ENCODE assay signal across 13 mouse cellular contexts in the genomic region with DNA sequence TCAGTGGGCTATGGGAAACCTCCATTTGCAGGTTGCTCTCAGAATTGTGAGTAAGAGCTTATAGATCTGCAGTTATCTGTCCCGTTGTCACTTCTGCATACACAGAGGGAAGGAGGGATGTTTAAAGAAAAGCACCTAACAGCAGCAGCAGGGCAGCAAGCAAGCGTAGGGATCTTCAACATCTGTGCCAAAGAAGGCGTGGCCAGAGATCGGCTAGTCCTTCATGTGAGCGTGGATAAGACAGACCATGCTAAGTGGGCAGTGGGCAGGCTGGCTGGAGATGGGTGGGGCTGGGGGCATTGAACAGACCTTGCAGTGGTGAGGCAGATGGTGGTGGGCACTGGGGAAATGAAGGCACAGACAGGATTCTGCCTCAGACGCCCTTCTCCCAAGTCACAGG.
"Had no signal": no experiment of that assay in that cellular context is flagged by ENCODE, and none has a peak within 500 bp of the region (broad histone marks: within the 10 kb centered on the region; RNA-seq: fewer than 3 reads in every experiment).

No protein-coding gene starts in this region.

- DNase-seq: gastrocnemius, postnatal 14 days; gastrocnemius, postnatal 36 days; heart, adult 11 months; heart, adult 2 months; heart, postnatal 14 days; heart, postnatal 36 days; kidney, adult 11 months; kidney, adult 2 months; kidney, adult 9 months; kidney, postnatal 14 days; layer of hippocampus, adult 9-11 months; layer of hippocampus, postnatal 36 days; left cerebral cortex, postnatal 4 days had no signal
